Mouse (Mus musculus) MEL (cell line): Measurements from ENCODE around the gene Gm7879. TPM values are rescaled to one million over a fixed set of nuclear protein-coding genes. Genes with fewer than 3 reads are reported as not detected.

Experiments
- DNase-seq: peaks from one replicate; pipeline ENCODE4 v3.0.0; 2011; ENCODE audit warnings: low read depth, low spot score
- H3K27ac ChIP-seq: 2 replicates; pipeline ENCODE4 v1.5.1; 2012; ENCODE audit warnings: low read depth, mild to moderate bottlenecking, control low read depth, low read length, moderate library complexity; ENCODE audit not compliant: control insufficient read depth
- H3K27me3 ChIP-seq, 2 experiments: fragments of 150-350 bp in 1 of 2; sonication (generic) in 1 of 2; 2 replicates each; pipeline ENCODE4 v1.6.1; 2012; ENCODE audit warnings: low read length in 2 of 2, mild to moderate bottlenecking in 2 of 2, improper control_type of control experiment in 1 of 2, moderate library complexity in 1 of 2; ENCODE audit not compliant: insufficient read depth in 2 of 2, control insufficient read depth in 1 of 2
- H3K36me3 ChIP-seq, 2 experiments: 2 replicates each; pipeline ENCODE4 v1.6.1; 2012 to 2014; ENCODE audit warnings: low read length in 2 of 2, improper control_type of control experiment in 1 of 2, inconsistent platforms in 1 of 2, mild to moderate bottlenecking in 1 of 2; ENCODE audit not compliant: insufficient read depth in 2 of 2, control insufficient read depth in 1 of 2
- H3K4me1 ChIP-seq, 2 experiments: fragments of 150-350 bp in 1 of 2; sonication (generic) in 1 of 2; 2 replicates each; pipeline ENCODE4 v1.6.1; 2012; ENCODE audit warnings: low read length in 2 of 2, improper control_type of control experiment in 1 of 2, mild to moderate bottlenecking in 1 of 2; ENCODE audit not compliant: insufficient read depth in 2 of 2, control insufficient read depth in 1 of 2
- H3K4me3 ChIP-seq, 2 experiments: fragments of 150-350 bp in 1 of 2; sonication (generic) in 1 of 2; 2 replicates each; pipeline ENCODE4 v1.5.1; 2012; ENCODE audit warnings: low read depth in 2 of 2, low read length in 2 of 2, mild to moderate bottlenecking in 2 of 2, moderate library complexity in 2 of 2, control low read depth in 1 of 2, improper control_type of control experiment in 1 of 2; ENCODE audit not compliant: control insufficient read depth in 1 of 2, insufficient read depth in 1 of 2
- H3K79me2 ChIP-seq: 2 replicates; pipeline ENCODE4 v1.6.1; 2012; ENCODE audit warnings: mild to moderate bottlenecking, low read length, moderate library complexity; ENCODE audit not compliant: control insufficient read depth, poor library complexity, insufficient read depth
- H3K9ac ChIP-seq: 2 replicates; pipeline ENCODE4 v1.6.1; 2012; ENCODE audit warnings: low read depth, mild to moderate bottlenecking, control low read depth, low read length, moderate library complexity; ENCODE audit not compliant: control insufficient read depth, poor library complexity, severe bottlenecking
- H3K9me3 ChIP-seq: fragments of 150-350 bp; sonication (generic); replicated peaks from 2 replicates; pipeline ENCODE4 v1.6.1; 2012; ENCODE audit warnings: mild to moderate bottlenecking, low read length, improper control_type of control experiment, moderate library complexity; ENCODE audit not compliant: insufficient read depth
- BHLHE40 ChIP-seq: IDR thresholded peaks from 2 replicates; pipeline ENCODE4 v1.6.1; 2012; ENCODE audit warnings: low read depth, mild to moderate bottlenecking, inconsistent platforms, low read length, improper control_type of control experiment, borderline replicate concordance
- CTCF ChIP-seq, 3 experiments: IDR thresholded peaks in 2 of 3; conservative IDR thresholded peaks in 1 of 3; 2 replicates each; pipeline ENCODE4 v1.5.1; 2011 to 2012; ENCODE audit warnings: low read length in 3 of 3, low read depth in 2 of 3, mild to moderate bottlenecking in 2 of 3, improper control_type of control experiment in 1 of 3, inconsistent platforms in 1 of 3, mixed read lengths in 1 of 3, moderate library complexity in 1 of 3; ENCODE audit not compliant: control insufficient read depth in 1 of 3, insufficient read depth in 1 of 3, poor library complexity in 1 of 3, severe bottlenecking in 1 of 3
- E2F4 ChIP-seq: IDR thresholded peaks from 2 replicates; pipeline ENCODE4 v1.6.1; 2011; ENCODE audit warnings: low read depth, low read length, improper control_type of control experiment, borderline replicate concordance
- HCFC1 ChIP-seq: IDR thresholded peaks from 2 replicates; pipeline ENCODE4 v1.6.1; 2012; ENCODE audit warnings: low read depth, mild to moderate bottlenecking, inconsistent platforms, low read length, improper control_type of control experiment, moderate library complexity
- MAFK ChIP-seq: IDR thresholded peaks from 2 replicates; pipeline ENCODE4 v1.6.1; 2011; ENCODE audit warnings: low read depth, mild to moderate bottlenecking, low read length, improper control_type of control experiment, borderline replicate concordance
- MYB ChIP-seq: IDR thresholded peaks from 2 replicates; pipeline ENCODE4 v1.6.1; 2011; ENCODE audit warnings: mild to moderate bottlenecking, low read depth, low read length, improper control_type of control experiment
- NELFE ChIP-seq: IDR thresholded peaks from 2 replicates; pipeline ENCODE4 v1.6.1; 2011; ENCODE audit warnings: low read depth, low read length, improper control_type of control experiment
- NRF1 ChIP-seq: IDR thresholded peaks from 2 replicates; pipeline ENCODE4 v1.6.1; 2014; ENCODE audit warnings: low read depth, mild to moderate bottlenecking, inconsistent platforms, low read length, improper control_type of control experiment, moderate library complexity; ENCODE audit not compliant: poor library complexity, insufficient read depth, severe bottlenecking
- POLR2A ChIP-seq, 2 experiments: IDR thresholded peaks; 2 replicates each; pipeline ENCODE4 v1.6.1; 2011 to 2012; ENCODE audit warnings: low read length in 2 of 2, mild to moderate bottlenecking in 2 of 2, control low read depth in 1 of 2, improper control_type of control experiment in 1 of 2, low read depth in 1 of 2, moderate library complexity in 1 of 2; ENCODE audit not compliant: control insufficient read depth in 1 of 2, insufficient read depth in 1 of 2, poor library complexity in 1 of 2
- POLR2AphosphoS2 ChIP-seq: IDR thresholded peaks from 2 replicates; pipeline ENCODE4 v1.6.1; 2011; ENCODE audit warnings: low read length, improper control_type of control experiment
- RAD21 ChIP-seq: IDR thresholded peaks from 2 replicates; pipeline ENCODE4 v1.6.1; 2011; ENCODE audit warnings: mild to moderate bottlenecking, low read depth, low read length, improper control_type of control experiment
- SMC3 ChIP-seq: IDR thresholded peaks from 2 replicates; pipeline ENCODE4 v1.6.1; 2011; ENCODE audit warnings: low read depth, low read length, improper control_type of control experiment
- TCF12 ChIP-seq: IDR thresholded peaks from 2 replicates; pipeline ENCODE4 v1.6.1; 2014; ENCODE audit warnings: low read depth, mild to moderate bottlenecking, inconsistent platforms, low read length, improper control_type of control experiment, moderate library complexity
- USF2 ChIP-seq, 2 experiments: IDR thresholded peaks; 2 replicates each; pipeline ENCODE4 v1.6.1; 2011 to 2012; ENCODE audit warnings: improper control_type of control experiment in 2 of 2, low read length in 2 of 2, borderline replicate concordance in 1 of 2, inconsistent platforms in 1 of 2, low read depth in 1 of 2, mild to moderate bottlenecking in 1 of 2; ENCODE audit not compliant: insufficient read depth in 1 of 2
- ZC3H11A ChIP-seq: IDR thresholded peaks from 2 replicates; pipeline ENCODE4 v1.6.1; 2012; ENCODE audit warnings: low read depth, mild to moderate bottlenecking, inconsistent platforms, low read length, improper control_type of control experiment
- ZNF384 ChIP-seq: IDR thresholded peaks from 2 replicates; pipeline ENCODE4 v1.6.1; 2012; ENCODE audit warnings: low read depth, mild to moderate bottlenecking, inconsistent platforms, low read length, improper control_type of control experiment
- polyA plus RNA-seq, 2 experiments: library from polyadenylated mRNA; stranded (reverse) in 1 of 2; unstranded in 1 of 2; fragments of >175 nt in 1 of 2; fragments of >200 nt in 1 of 2; gene quantifications; 2 replicates each; pipeline versions ENCODE4 v1.2.1 to v1.2.4; 2012; ENCODE audit warnings: low replicate concordance in 2 of 2, low read depth in 1 of 2; ENCODE audit not compliant: insufficient read length in 2 of 2, insufficient read depth in 1 of 2, missing spikeins in 1 of 2
- total RNA-seq: library from RNA; depleted of rRNA; stranded (reverse); fragments of 300-350 nt; gene quantifications from 2 replicates; pipeline ENCODE4 v1.2.3, GENCODE M21; 2012

Gm7879 gene
- total and polyA plus RNA-seq, 3 experiments = 3.0 TPM; not detected in 2

DNA sequence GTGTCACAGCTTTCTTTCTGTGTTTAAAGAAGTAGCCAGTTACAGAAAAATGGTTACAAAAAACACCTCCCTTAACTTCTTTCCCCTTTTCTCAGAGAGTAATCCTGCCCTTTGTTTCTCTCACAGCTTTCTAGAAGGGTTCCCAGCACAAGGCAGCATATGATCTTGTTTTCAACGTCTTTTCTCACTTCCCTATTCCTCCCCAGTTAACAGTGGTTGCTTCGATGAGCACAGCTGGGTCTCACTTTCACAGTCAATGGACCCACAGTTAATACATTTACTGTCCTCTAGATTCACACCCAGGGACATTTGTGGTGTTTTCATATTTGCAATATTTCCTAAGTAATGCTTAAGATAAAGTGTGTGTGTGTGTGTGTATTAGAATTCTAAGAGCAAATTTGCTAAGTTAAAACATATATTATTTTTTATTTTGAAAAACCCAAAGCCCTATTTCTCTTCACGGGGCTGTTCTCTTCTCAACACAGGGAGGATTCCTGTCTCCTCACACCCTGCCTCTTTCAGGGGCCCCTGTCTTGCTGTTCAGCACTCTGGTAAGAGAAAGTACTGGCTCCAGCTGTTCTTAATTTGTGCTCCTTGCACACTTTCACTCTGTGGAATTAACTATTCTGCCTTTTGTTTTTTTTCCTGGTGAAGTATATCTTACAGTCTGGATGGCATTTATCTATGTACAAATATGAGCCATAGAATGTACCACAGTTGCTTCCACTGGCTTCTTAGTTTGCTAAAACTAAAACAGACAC lies 27.7 kb upstream of the Gm7879 start:
- H3K9ac ChIP-seq = no peak overlapping the region
- DNase-seq = peak; percentile 13
- H3K4me1 ChIP-seq = no peaks in the 10 kb centered on the region
- no peaks in the 10 kb centered on the region; a peak in 1 of 4 replicates for H3K27me3 ChIP-seq
- H3K9me3 ChIP-seq = no peaks in the 10 kb centered on the region
- H3K27ac ChIP-seq = no peak overlapping the region
- H3K4me3 ChIP-seq = no peak overlapping the region
- TF ChIP-seq MAFK (no peak), SMC3 (no peak), USF2 (IDR thresholded peaks at IDR 0.05; ENCODE audit: borderline replicate concordance in 1 of 2, insufficient read depth in 1 of 2, low read depth in 1 of 2, low read length in 2 of 2) (no peak), CTCF (IDR thresholded peaks at IDR 0.05 in 2 of 3, conservative IDR thresholded peaks at IDR 0.05 in 1 of 3; ENCODE audit: control insufficient read depth in 1 of 3, insufficient read depth in 1 of 3, low read depth in 2 of 3, low read length in 3 of 3, poor library complexity in 1 of 3, severe bottlenecking in 1 of 3) (no peak), NELFE (no peak), POLR2A (IDR thresholded peaks at IDR 0.05; ENCODE audit: control insufficient read depth in 1 of 2, insufficient read depth in 1 of 2, low read depth in 1 of 2, low read length in 2 of 2, poor library complexity in 1 of 2) (no peak), MYB (no peak), NRF1 (no peak), E2F4 (no peak), ZNF384 (no peak), BHLHE40 (no peak)
- H3K36me3 ChIP-seq = no peaks in the 10 kb centered on the region
- H3K79me2 ChIP-seq = no peaks in the 10 kb centered on the region

DNA sequence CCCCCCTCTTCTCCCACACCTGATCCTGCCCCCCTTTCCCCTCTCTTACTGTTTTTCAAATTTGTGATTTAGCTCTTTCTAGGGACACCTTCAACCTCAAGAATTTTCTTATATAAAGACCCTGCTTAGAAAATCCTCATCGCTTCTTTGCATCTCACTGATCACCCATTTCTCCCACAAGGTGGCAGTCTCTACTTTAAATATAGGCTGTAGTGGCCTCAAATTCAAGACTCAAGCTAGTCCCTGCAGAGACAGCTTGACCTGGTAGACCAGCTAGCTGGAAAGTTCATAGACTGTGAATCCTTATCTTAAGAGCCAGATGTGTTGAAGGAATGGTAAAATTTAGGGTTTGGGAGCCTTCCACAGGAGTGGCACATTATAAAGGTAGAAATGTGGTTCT lies 20.6 kb upstream of the Gm7879 start:
- TF ChIP-seq RAD21 = peak; percentile 24
- TF ChIP-seq POLR2AphosphoS2 = no peak
- no peak for TF ChIP-seq TCF12
- TF ChIP-seq HCFC1 = no peak
- TF ChIP-seq CTCF (IDR thresholded peaks at IDR 0.05 in 2 of 3, conservative IDR thresholded peaks at IDR 0.05 in 1 of 3; ENCODE audit: control insufficient read depth in 1 of 3, insufficient read depth in 1 of 3, low read depth in 2 of 3, low read length in 3 of 3, poor library complexity in 1 of 3, severe bottlenecking in 1 of 3) = peak in 1 of 3 experiments; percentile 30; a peak in 1 of 6 replicates
- TF ChIP-seq ZC3H11A = no peak
- Histone ChIP-seq H3K9me3 (no peaks in the 10 kb centered on the region), H3K9ac (no peak overlapping the region), H3K27me3 (no peaks in the 10 kb centered on the region), H3K4me1 (no peaks in the 10 kb centered on the region), H3K36me3 (no peaks in the 10 kb centered on the region), H3K27ac (no peak overlapping the region), H3K79me2 (no peaks in the 10 kb centered on the region), H3K4me3 (no peak overlapping the region)
- DNase-seq = no peak
